Mouse (Mus musculus): ENCODE measurements at regions not wholly inside any gene's neighbourhood (a gene's known extent, or its start where the extent isn't known, plus 50 kb on each side); places are given as distances from the start of the nearest gene placed in this dataset.

DNA sequence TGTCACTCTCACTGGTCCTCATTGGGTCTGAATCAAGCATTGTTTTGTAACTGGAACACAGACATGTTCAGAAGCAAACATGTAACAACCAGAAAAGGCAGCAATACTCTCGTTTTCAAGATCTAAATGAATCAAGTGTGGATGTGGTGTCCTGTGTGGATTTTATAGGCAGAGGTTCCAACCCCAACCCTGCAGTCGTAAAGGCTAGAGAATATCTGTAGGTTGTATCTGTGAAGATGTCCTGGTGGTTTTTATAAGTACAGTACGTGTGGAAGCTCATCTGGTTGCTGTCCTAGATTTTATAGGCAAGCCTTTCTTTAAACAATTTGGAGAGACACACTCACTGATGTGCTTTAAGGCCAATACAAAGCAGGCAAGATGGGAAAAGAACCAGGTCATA is 518.8 kb upstream of the Atp11b start:
- H3K9me3 ChIP-seq (ENCODE audit: low read depth, low read length), result no peaks in the 10 kb centered on the region
- no peak for DNase-seq
- no peaks in the 10 kb centered on the region for H3K36me3 ChIP-seq (ENCODE audit: insufficient read depth)
- 76% methylated on average over 3 of the region's 3 CpGs for WGBS
- no peak overlapping the region for H3K9ac ChIP-seq
- H3K27ac ChIP-seq (ENCODE audit: low read depth), result no peak overlapping the region
- TF ChIP-seq CTCF (IDR thresholded peaks at IDR 0.05; ENCODE audit: low read depth), result no peak
- no peaks in the 10 kb centered on the region for H3K27me3 ChIP-seq (ENCODE audit: insufficient read depth, low read length)
- H3K4me1 ChIP-seq (ENCODE audit: insufficient read depth), result no peaks in the 10 kb centered on the region; the same call in 1 of the 2 replicates
- ATAC-seq (ENCODE audit: insufficient read depth), result no peak
- no peak overlapping the region for H3K4me2 ChIP-seq
- no peak overlapping the region for H3K4me3 ChIP-seq (ENCODE audit: low read depth, low read length)

GRCm38 (mm10) chr3:35235772-35236171 is 518.1 kb upstream of the Atp11b start:
- Histone ChIP-seq H3K27me3 (ENCODE audit: insufficient read depth, low read length) (no peaks in the 10 kb centered on the region), H3K4me3 (ENCODE audit: low read depth, low read length) (no peak overlapping the region), H3K9me3 (ENCODE audit: low read depth, low read length) (no peaks in the 10 kb centered on the region), H3K36me3 (ENCODE audit: insufficient read depth) (no peaks in the 10 kb centered on the region), H3K9ac (no peak overlapping the region), H3K4me1 (ENCODE audit: insufficient read depth) (no peaks in the 10 kb centered on the region; the same call in 1 of the 2 replicates), H3K27ac (ENCODE audit: low read depth) (no peak overlapping the region), H3K4me2 (no peak overlapping the region)
- ATAC-seq (ENCODE audit: insufficient read depth) (no peak), DNase-seq (no peak)
- no peak for TF ChIP-seq CTCF (IDR thresholded peaks at IDR 0.05; ENCODE audit: low read depth)
- WGBS, result 50% methylated on average over 5 of the region's 5 CpGs

GRCm38 (mm10) chr3:35237342-35237741 is 516.6 kb upstream of the Atp11b start:
- H3K9ac ChIP-seq, result no peak overlapping the region
- DNase-seq, result peak; percentile 45
- no peak overlapping the region for H3K4me3 ChIP-seq (ENCODE audit: low read depth, low read length)
- H3K27ac ChIP-seq (ENCODE audit: low read depth), result no peak overlapping the region
- H3K27me3 ChIP-seq (ENCODE audit: insufficient read depth, low read length), result no peaks in the 10 kb centered on the region
- no peak for TF ChIP-seq CTCF (IDR thresholded peaks at IDR 0.05; ENCODE audit: low read depth)
- H3K36me3 ChIP-seq (ENCODE audit: insufficient read depth), result no peaks in the 10 kb centered on the region
- H3K4me1 ChIP-seq (ENCODE audit: insufficient read depth), result no peaks in the 10 kb centered on the region; the same call in 1 of the 2 replicates
- no peaks in the 10 kb centered on the region for H3K9me3 ChIP-seq (ENCODE audit: low read depth, low read length)
- 57% methylated on average over 6 of the region's 6 CpGs for WGBS
- no peak overlapping the region for H3K4me2 ChIP-seq
- ATAC-seq (ENCODE audit: insufficient read depth), result no peak

DNA sequence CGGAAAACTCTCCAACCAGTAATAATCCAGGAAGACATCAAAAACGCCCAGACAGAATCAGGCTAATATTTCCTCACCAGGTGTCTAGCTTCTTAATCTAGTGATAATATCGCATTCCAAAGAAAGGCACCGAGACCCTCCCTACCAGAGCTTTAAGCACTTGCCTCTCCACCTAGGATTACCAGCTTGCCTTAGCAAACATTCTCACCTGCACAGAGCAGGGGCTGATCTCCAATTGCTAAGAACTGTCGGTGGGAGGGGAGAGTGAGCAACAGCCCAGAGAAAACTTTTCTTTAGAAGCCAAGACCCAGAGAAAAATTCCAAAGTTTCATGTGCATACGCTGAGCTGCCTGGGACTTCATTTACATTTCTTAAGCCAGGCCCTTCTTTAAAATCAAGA is 511.6 kb upstream of the Atp11b start:
- DNase-seq, result peak; percentile 38
- Histone ChIP-seq H3K27me3 (ENCODE audit: insufficient read depth, low read length) (no peaks in the 10 kb centered on the region), H3K4me3 (ENCODE audit: low read depth, low read length) (no peak overlapping the region), H3K4me1 (ENCODE audit: insufficient read depth) (no peaks in the 10 kb centered on the region; the same call in 1 of the 2 replicates), H3K9ac (no peak overlapping the region), H3K36me3 (ENCODE audit: insufficient read depth) (no peaks in the 10 kb centered on the region), H3K27ac (ENCODE audit: low read depth) (peak overlapping the region; percentile 66), H3K4me2 (no peak overlapping the region), H3K9me3 (ENCODE audit: low read depth, low read length) (no peaks in the 10 kb centered on the region)
- ATAC-seq (ENCODE audit: insufficient read depth), result no peak
- no peak for TF ChIP-seq CTCF (IDR thresholded peaks at IDR 0.05; ENCODE audit: low read depth)
- 34% methylated on average over 6 of the region's 6 CpGs for WGBS

DNA sequence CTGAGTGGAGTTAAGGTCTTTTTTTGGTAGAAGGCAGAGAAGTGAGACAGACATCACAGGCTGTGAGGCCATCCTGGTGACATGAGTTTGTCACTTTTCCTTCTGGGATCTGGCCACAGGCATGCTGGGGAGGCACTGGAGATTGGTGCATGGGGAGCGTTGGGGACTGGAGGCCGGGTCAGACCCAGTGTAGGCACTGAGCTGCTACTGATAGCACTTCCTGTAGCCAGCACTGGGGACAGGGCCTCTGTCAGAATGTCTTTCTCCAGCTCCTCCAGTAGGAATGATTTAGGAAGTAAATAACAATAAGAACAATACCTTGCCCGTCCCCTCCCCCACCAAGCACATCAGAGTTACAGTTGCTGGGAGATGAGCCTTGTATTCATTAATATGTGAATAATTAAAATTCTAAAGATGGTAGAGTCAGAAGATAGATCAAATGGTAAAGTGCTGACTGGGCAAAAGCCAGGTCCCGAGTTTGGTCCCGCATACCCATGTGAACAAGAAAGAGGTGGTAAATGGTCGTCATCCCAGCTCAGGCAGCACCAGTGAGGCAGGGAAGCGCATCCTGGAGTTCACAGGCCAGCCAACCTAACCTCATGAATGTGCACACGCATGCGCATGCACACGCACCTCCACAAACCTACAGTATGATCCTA is 510.9 kb upstream of the Atp11b start:
- no peak overlapping the region for H3K4me2 ChIP-seq
- peak overlapping the region; percentile 66 for H3K27ac ChIP-seq (ENCODE audit: low read depth)
- H3K9me3 ChIP-seq (ENCODE audit: low read depth, low read length), result no peaks in the 10 kb centered on the region
- no peaks in the 10 kb centered on the region; the same call in 1 of the 2 replicates for H3K4me1 ChIP-seq (ENCODE audit: insufficient read depth)
- no peak overlapping the region for H3K4me3 ChIP-seq (ENCODE audit: low read depth, low read length)
- H3K27me3 ChIP-seq (ENCODE audit: insufficient read depth, low read length), result no peaks in the 10 kb centered on the region
- no peaks in the 10 kb centered on the region for H3K36me3 ChIP-seq (ENCODE audit: insufficient read depth)
- DNase-seq (no peak), ATAC-seq (ENCODE audit: insufficient read depth) (peak; percentile 8; the same call in 1 of the 2 replicates)
- no peak overlapping the region for H3K9ac ChIP-seq
- no peak for TF ChIP-seq CTCF (IDR thresholded peaks at IDR 0.05; ENCODE audit: low read depth)
- WGBS, result 69% methylated on average over 10 of the region's 10 CpGs

- H3K27me3 ChIP-seq (ENCODE audit: insufficient read depth, low read length), result no peaks in the 10 kb centered on the region
- H3K4me3 ChIP-seq (ENCODE audit: low read depth, low read length), result no peak overlapping the region
- H3K9ac ChIP-seq, result no peak overlapping the region
- WGBS, result 39% methylated on average over 8 of the region's 8 CpGs
- no peak overlapping the region for H3K27ac ChIP-seq (ENCODE audit: low read depth)
- H3K4me1 ChIP-seq (ENCODE audit: insufficient read depth), result peaks cover 6% of the 10 kb centered on the region; the same call in 1 of the 2 replicates
- H3K9me3 ChIP-seq (ENCODE audit: low read depth, low read length), result no peaks in the 10 kb centered on the region
- ATAC-seq (ENCODE audit: insufficient read depth) (no peak), DNase-seq (no peak)
- H3K36me3 ChIP-seq (ENCODE audit: insufficient read depth), result no peaks in the 10 kb centered on the region
- no peak overlapping the region for H3K4me2 ChIP-seq
- TF ChIP-seq CTCF (IDR thresholded peaks at IDR 0.05; ENCODE audit: low read depth), result no peak
Measured at GRCm38 (mm10) chr3:35245003-35245402, 508.9 kb upstream of the Atp11b start.

GRCm38 (mm10) chr3:35245946-35246665 is 507.8 kb upstream of the Atp11b start:
- no peak overlapping the region for H3K9ac ChIP-seq
- no peak for TF ChIP-seq CTCF (IDR thresholded peaks at IDR 0.05; ENCODE audit: low read depth)
- H3K4me1 ChIP-seq (ENCODE audit: insufficient read depth), result peaks cover 6% of the 10 kb centered on the region; the same call in 1 of the 2 replicates
- H3K27me3 ChIP-seq (ENCODE audit: insufficient read depth, low read length), result no peaks in the 10 kb centered on the region
- no peaks in the 10 kb centered on the region for H3K9me3 ChIP-seq (ENCODE audit: low read depth, low read length)
- no peak for DNase-seq
- no peaks in the 10 kb centered on the region for H3K36me3 ChIP-seq (ENCODE audit: insufficient read depth)
- WGBS, result 69% methylated on average over 10 of the region's 10 CpGs
- no peak overlapping the region for H3K4me3 ChIP-seq (ENCODE audit: low read depth, low read length)
- H3K27ac ChIP-seq (ENCODE audit: low read depth), result no peak overlapping the region
- ATAC-seq (ENCODE audit: insufficient read depth), result no peak
- H3K4me2 ChIP-seq, result no peak overlapping the region

Measured in lung, embryonic 14.5 days (tissue).